Comparison of ENCODE assay signal across 12 mouse cellular contexts in the genomic region with DNA sequence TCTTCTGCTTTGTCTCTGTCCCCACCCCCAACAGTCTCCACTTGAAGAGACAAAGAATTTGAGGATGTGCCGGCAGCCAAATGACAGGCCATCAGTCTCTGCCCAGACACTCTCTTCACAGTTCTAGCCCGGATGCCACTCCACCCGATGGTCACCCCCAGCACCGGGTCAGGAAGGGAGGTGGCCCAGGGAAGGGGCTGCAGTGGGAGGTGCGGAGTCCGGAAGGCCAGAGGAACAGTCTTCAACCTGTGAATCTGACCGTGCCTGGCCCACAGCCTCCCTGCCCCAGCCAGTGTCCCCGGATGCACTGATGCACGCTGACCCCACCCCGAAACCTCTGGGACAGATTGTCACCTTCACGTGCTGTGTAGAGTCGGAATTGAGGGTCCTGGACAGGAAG. TPM values are rescaled to one million over a fixed set of nuclear protein-coding genes. Genes with fewer than 3 reads are reported as not detected.
DNase-seq lines count a peak whose midpoint lies in the region; ATAC-seq and TF ChIP-seq lines count a peak whose summit lies in the region.
"Had no signal": no experiment of that assay in that cellular context is flagged by ENCODE, and none has a peak within 500 bp of the region (broad histone marks: within the 10 kb centered on the region; RNA-seq: fewer than 3 reads in every experiment).

No protein-coding gene starts in this region.

- WGBS in hindbrain, embryonic 16.5 days, result 52% methylated on average over 12 of the region's 12 CpGs

- ATAC-seq in hindbrain, embryonic 16.5 days, result no peak

- H3K27ac ChIP-seq in gastrocnemius, adult 2 months, result peak overlapping the region; percentile 48
- H3K27ac ChIP-seq in brown adipose tissue, adult 24 weeks (replicated peaks; ENCODE audit: low read depth, low read length), result 0 out of 2 replicates have a peak overlapping the region, but pooled peaks have one; percentile 41
- no peak overlapping the region for H3K27ac ChIP-seq in hindbrain, embryonic 16.5 days (ENCODE audit: low read depth, low read length)
- H3K27ac ChIP-seq: hindbrain, embryonic 13.5 days; liver, embryonic 14.5 days had no signal

- H3K4me3 ChIP-seq in gastrocnemius, adult 2 months, result no peak overlapping the region
- H3K4me3 ChIP-seq in brown adipose tissue, adult 24 weeks (ENCODE audit: insufficient read depth, low read depth, low read length), result no peak overlapping the region
- no peak overlapping the region for H3K4me3 ChIP-seq in hindbrain, embryonic 16.5 days (ENCODE audit: low read length)
- H3K4me3 ChIP-seq: hindbrain, embryonic 13.5 days had no signal

- no peaks in the 10 kb centered on the region for H3K9me3 ChIP-seq in hindbrain, embryonic 16.5 days (ENCODE audit: control insufficient read depth, low read length)
- H3K9me3 ChIP-seq: hindbrain, embryonic 13.5 days had no signal

- H3K27me3 ChIP-seq in hindbrain, embryonic 16.5 days (replicated peaks; ENCODE audit: control insufficient read depth, insufficient read depth, low read length), result peaks cover 6% of the 10 kb centered on the region

- intact Hi-C loops in gastrocnemius, adult 2 months (cut with DNase I), result no loop called here
- intact Hi-C loops in gastrocnemius, postnatal 36 days (cut with DNase I), result loop anchor here (5.0 kb wide), 1 partner anchor 264 kb away; no protein-coding TSS in a partner anchor

- TF ChIP-seq CTCF in gastrocnemius, adult 2 months (IDR thresholded peaks at IDR 0.05), result no peak

- no peaks in the 10 kb centered on the region for H3K36me3 ChIP-seq in hindbrain, embryonic 16.5 days (ENCODE audit: control insufficient read depth, insufficient read depth, low read length)
- H3K36me3 ChIP-seq: hindbrain, embryonic 13.5 days had no signal

- DNase-seq in gastrocnemius, adult 2 months, result peak; percentile 40
- no peak for DNase-seq in gastrocnemius, postnatal 36 days
- DNase-seq in kidney, adult 8-10 months, result peak; percentile 41 to 57
- DNase-seq in lung, postnatal 10 days, result peak; percentile 74
- no peak for DNase-seq in urinary bladder, postnatal 25 days (ENCODE audit: low spot score)
- DNase-seq in cerebellum, adult 18-20 months, result no peak
- DNase-seq: B cell, adult 2 months; retina, postnatal 1 day had no signal

- peaks cover 2% of the 10 kb centered on the region; the same call in 1 of the 2 replicates for H3K4me1 ChIP-seq in brown adipose tissue, adult 24 weeks (ENCODE audit: control insufficient read depth, insufficient read depth, insufficient read length, low read length)
- peaks cover 4% of the 10 kb centered on the region; the same call in 1 of the 2 replicates for H3K4me1 ChIP-seq in hindbrain, embryonic 16.5 days (ENCODE audit: control insufficient read depth, insufficient read depth, low read depth, low read length)

- H3K9ac ChIP-seq in hindbrain, embryonic 16.5 days (ENCODE audit: low read depth, low read length), result no peak overlapping the region
- H3K9ac ChIP-seq: hindbrain, embryonic 13.5 days; liver, embryonic 14.5 days had no signal

- no peak overlapping the region for H3K4me2 ChIP-seq in hindbrain, embryonic 16.5 days (ENCODE audit: low read length)
- H3K4me2 ChIP-seq: hindbrain, embryonic 13.5 days had no signal

RNA-seq across cellular contexts. Expression of a gene that starts 33.3 kb away (rescaled TPM):
- total RNA-seq in gastrocnemius, adult 2 months (2021), result 1 to 10 TPM; 3.0 to 3.4 TPM
- total RNA-seq in gastrocnemius, postnatal 36 days (2021), result 1 to 10 TPM; 2.7 TPM
- 2.0 and 2.4 TPM in 2 replicates for polyA plus RNA-seq in brown adipose tissue, adult 24 weeks (2012; ENCODE audit: insufficient read depth, insufficient read length, missing spikeins)
- polyA plus RNA-seq in hindbrain, embryonic 16.5 days (2015; fragmentation: Nextera tagmentation; extraction: Ambion mirVana), result 2.6 and 4.7 TPM in 2 replicates

RNA-seq across cellular contexts. Expression of a gene that starts 36.2 kb away (rescaled TPM):
- 100 to 1,000 TPM; 298 to 413 TPM for total RNA-seq in gastrocnemius, adult 2 months (2021)
- total RNA-seq in gastrocnemius, postnatal 36 days (2021), result 100 to 1,000 TPM; 365 to 379 TPM
- 607 and 660 TPM in 2 replicates for polyA plus RNA-seq in brown adipose tissue, adult 24 weeks (2012; ENCODE audit: insufficient read depth, insufficient read length, missing spikeins)
- 346 and 375 TPM in 2 replicates for polyA plus RNA-seq in hindbrain, embryonic 16.5 days (2015; fragmentation: Nextera tagmentation; extraction: Ambion mirVana)

RNA-seq across cellular contexts. Expression of a gene that starts 36.2 kb away (rescaled TPM):
- not detected for total RNA-seq in gastrocnemius, adult 2 months (2021)
- total RNA-seq in gastrocnemius, postnatal 36 days (2021), result not detected
- not detected in 2 replicates for polyA plus RNA-seq in brown adipose tissue, adult 24 weeks (2012; ENCODE audit: insufficient read depth, insufficient read length, missing spikeins)
- 4.1 and 4.6 TPM in 2 replicates for polyA plus RNA-seq in hindbrain, embryonic 16.5 days (2015; fragmentation: Nextera tagmentation; extraction: Ambion mirVana)
- polyA plus RNA-seq: liver, embryonic 14.5 days had no signal

Comparison
In these comparisons a context has a peak if more than half of its experiments do, and no peak if none do; other contexts are left out.
1. DNase-seq: peak in gastrocnemius, adult 2 months (single experiment), kidney, adult 8-10 months (2 of 2) and lung, postnatal 10 days (single experiment); none in gastrocnemius, postnatal 36 days (0 of 2), urinary bladder, postnatal 25 days (single experiment) and cerebellum, adult 18-20 months (0 of 2).